Mouse (Mus musculus): ENCODE measurements around the gene Pax7. TPM values are rescaled to one million over a fixed set of nuclear protein-coding genes. Genes with fewer than 3 reads are reported as not detected.

The Pax7 gene
- polyA plus RNA-seq, 1 experiment from 2014 or later = not detected

DNA sequence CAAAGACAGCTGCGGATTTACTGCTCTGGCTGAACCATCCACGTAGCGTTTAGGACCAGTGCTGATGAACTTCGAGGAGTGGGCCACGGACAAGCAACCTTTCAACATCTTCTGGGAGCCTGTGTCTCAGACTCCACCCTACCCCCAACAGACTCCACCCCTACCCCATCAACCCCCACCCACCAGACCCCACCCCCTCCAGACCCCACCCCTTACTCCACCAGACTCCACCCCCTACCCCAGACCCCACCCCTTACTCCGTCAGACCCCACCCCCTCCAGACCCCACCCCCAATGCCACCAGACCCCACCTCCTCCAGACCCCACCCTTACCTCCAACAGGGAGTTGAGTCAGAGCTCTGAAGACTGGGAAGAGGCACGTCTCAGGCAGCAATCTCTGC, 10.1 kb upstream of the Pax7 start:
- H3K27me3 ChIP-seq (replicated peaks; ENCODE audit: insufficient read depth, low read length) = peaks cover 21% of the 10 kb centered on the region
- no peak for TF ChIP-seq EP300 (IDR thresholded peaks at IDR 0.05)
- no peak for TF ChIP-seq CTCF (IDR thresholded peaks at IDR 0.05)
- no peak for DNase-seq (ENCODE audit: low spot score)

DNA sequence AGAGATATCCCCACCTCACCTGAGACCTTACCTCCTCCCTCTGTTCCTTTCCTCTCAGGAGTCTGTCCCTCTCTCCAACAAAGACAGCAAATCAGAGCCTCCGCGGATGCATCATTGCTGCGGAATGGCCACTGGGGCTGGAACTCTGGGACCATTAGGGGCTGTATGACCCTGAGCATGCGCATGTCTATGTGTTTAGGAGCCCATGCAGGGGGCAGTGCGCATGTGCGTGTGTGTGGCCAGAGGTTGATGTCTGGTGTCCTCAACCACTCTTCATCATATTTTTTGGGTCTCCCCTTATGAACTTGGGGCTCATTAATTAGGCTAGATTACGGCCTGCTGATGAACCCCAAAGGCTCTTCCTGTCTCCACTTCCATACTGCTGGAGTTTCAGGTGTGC, 9.6 kb upstream of the Pax7 start:
- TF ChIP-seq EP300 (IDR thresholded peaks at IDR 0.05) = no peak
- TF ChIP-seq CTCF (IDR thresholded peaks at IDR 0.05) = no peak
- WGBS = 73% methylated on average over 7 of the region's 7 CpGs
- Histone ChIP-seq H3K4me2 (replicated peaks; ENCODE audit: low read depth, low read length) (no peak overlapping the region), H3K27ac (ENCODE audit: low read length) (no peak overlapping the region), H3K27me3 (replicated peaks; ENCODE audit: insufficient read depth, low read length) (peaks cover 26% of the 10 kb centered on the region), H3K9ac (replicated peaks; ENCODE audit: low read depth) (no peak overlapping the region), H3K9me3 (ENCODE audit: low read length) (no peaks in the 10 kb centered on the region), H3K4me3 (ENCODE audit: low read depth, low read length) (no peak overlapping the region), H3K4me1 (ENCODE audit: insufficient read depth, low read depth, low read length) (no peaks in the 10 kb centered on the region), H3K36me3 (ENCODE audit: insufficient read depth, low read length) (no peaks in the 10 kb centered on the region)
- ATAC-seq = no peak
- DNase-seq (ENCODE audit: low spot score) = no peak

More for the DNA sequence above, 10.1 kb upstream of the Pax7 start:
- Histone ChIP-seq H3K9me3 (ENCODE audit: low read length) (no peaks in the 10 kb centered on the region), H3K4me3 (ENCODE audit: low read depth, low read length) (no peak overlapping the region), H3K4me2 (replicated peaks; ENCODE audit: low read depth, low read length) (no peak overlapping the region), H3K27ac (ENCODE audit: low read length) (no peak overlapping the region), H3K9ac (replicated peaks; ENCODE audit: low read depth) (no peak overlapping the region), H3K36me3 (ENCODE audit: insufficient read depth, low read length) (no peaks in the 10 kb centered on the region), H3K4me1 (ENCODE audit: insufficient read depth, low read depth, low read length) (no peaks in the 10 kb centered on the region)
- 8% methylated on average over 7 of the region's 7 CpGs for WGBS
- no peak for ATAC-seq

DNA sequence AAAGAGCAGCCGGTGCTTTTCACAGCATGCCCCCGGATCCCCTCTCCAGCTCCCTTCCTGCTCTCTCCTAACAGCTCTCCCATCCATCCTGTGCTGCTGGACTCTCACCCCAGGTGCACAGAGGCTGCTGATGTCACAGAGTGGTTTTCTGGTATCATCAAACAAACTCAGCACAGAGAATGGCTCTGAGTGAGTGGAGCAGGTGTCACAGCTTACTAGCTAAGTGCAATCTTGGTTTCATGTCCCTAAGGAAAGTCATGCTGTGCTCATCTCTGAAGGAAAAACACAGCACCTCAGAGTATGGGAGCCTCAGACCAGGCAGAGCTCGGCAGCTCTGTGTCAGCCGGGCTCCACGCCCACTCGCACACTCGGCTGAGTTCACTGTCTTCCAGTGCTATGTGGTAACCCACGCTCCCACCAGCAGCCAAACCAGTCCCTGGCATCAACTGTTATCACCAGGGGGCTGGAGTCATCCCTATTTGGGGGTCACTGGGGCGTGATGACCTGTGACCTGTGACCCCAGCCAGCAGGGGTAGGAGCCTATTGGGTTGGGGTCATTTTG, 7.7 kb upstream of the Pax7 start:
- no peak for TF ChIP-seq EP300 (IDR thresholded peaks at IDR 0.05)
- TF ChIP-seq CTCF (IDR thresholded peaks at IDR 0.05) = no peak
- H3K4me1 ChIP-seq (ENCODE audit: insufficient read depth, low read depth, low read length) = no peaks in the 10 kb centered on the region
- H3K36me3 ChIP-seq (ENCODE audit: insufficient read depth, low read length) = no peaks in the 10 kb centered on the region
- no peak overlapping the region for H3K4me3 ChIP-seq (ENCODE audit: low read depth, low read length)
- no peak for ATAC-seq
- no peak overlapping the region for H3K27ac ChIP-seq (ENCODE audit: low read length)
- H3K9ac ChIP-seq (replicated peaks; ENCODE audit: low read depth) = no peak overlapping the region
- H3K9me3 ChIP-seq (ENCODE audit: low read length) = no peaks in the 10 kb centered on the region
- DNase-seq (ENCODE audit: low spot score) = no peak
- H3K4me2 ChIP-seq (replicated peaks; ENCODE audit: low read depth, low read length) = no peak overlapping the region
- 50% methylated on average over 9 of the region's 9 CpGs for WGBS
- peaks cover 42% of the 10 kb centered on the region for H3K27me3 ChIP-seq (replicated peaks; ENCODE audit: insufficient read depth, low read length)

DNA sequence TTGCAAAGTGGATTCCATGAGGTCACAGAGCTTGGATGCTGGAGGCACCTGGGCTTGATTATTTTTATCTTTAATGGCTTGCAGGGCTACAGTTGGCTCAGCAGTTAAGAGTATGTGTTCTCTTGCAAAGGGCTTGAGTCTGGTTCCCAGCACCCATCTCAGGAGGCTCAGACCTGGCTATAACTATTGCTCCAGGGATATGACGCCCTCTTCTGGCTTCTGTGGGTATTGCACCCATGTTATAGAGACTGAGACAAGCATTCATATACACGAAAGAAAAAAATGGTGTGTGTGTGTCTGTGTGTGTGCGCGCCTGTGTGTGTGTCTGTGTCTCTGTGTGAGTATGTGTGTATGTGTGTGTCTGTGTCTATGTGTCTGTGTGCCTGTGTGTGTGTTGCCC, 7.1 kb upstream of the Pax7 start:
- H3K4me1 ChIP-seq (ENCODE audit: insufficient read depth, low read depth, low read length) = no peaks in the 10 kb centered on the region
- DNase-seq (ENCODE audit: low spot score) = no peak
- H3K4me3 ChIP-seq (ENCODE audit: low read depth, low read length) = no peak overlapping the region
- no peaks in the 10 kb centered on the region for H3K36me3 ChIP-seq (ENCODE audit: insufficient read depth, low read length)
- no peak overlapping the region for H3K27ac ChIP-seq (ENCODE audit: low read length)
- no peak for ATAC-seq
- H3K4me2 ChIP-seq (replicated peaks; ENCODE audit: low read depth, low read length) = no peak overlapping the region
- no peak for TF ChIP-seq CTCF (IDR thresholded peaks at IDR 0.05)
- no peak for TF ChIP-seq EP300 (IDR thresholded peaks at IDR 0.05)
- 71% methylated on average over 4 of the region's 4 CpGs for WGBS
- H3K9ac ChIP-seq (replicated peaks; ENCODE audit: low read depth) = no peak overlapping the region
- H3K9me3 ChIP-seq (ENCODE audit: low read length) = no peaks in the 10 kb centered on the region
- H3K27me3 ChIP-seq (replicated peaks; ENCODE audit: insufficient read depth, low read length) = peaks cover 47% of the 10 kb centered on the region

DNA sequence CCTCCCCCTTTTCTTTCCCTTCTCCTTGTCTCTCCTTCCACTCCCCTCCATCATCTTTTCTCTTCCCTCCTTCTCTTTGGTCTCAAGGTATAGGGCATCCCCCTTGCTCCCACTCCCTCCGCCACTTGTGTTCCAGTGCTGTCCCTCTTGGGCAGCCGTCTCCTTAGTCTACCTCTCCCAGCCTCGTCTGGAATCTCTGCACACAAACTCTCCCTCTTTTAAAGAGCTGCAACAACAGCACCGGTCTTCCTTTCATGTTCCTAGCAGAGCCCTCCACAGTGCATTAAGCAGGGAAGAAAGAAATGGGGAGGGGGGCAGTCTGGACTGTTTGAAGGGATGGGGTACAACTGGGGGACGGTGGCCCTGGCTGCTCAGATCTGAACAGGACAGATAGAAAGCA, 3.4 kb upstream of the Pax7 start:
- H3K9ac ChIP-seq (replicated peaks; ENCODE audit: low read depth) = no peak overlapping the region
- ATAC-seq = no peak
- no peaks in the 10 kb centered on the region for H3K36me3 ChIP-seq (ENCODE audit: insufficient read depth, low read length)
- 2% methylated on average over 5 of the region's 5 CpGs for WGBS
- no peak overlapping the region for H3K4me3 ChIP-seq (ENCODE audit: low read depth, low read length)
- no peak for DNase-seq (ENCODE audit: low spot score)
- H3K27ac ChIP-seq (ENCODE audit: low read length) = no peak overlapping the region
- no peak for TF ChIP-seq EP300 (IDR thresholded peaks at IDR 0.05)
- TF ChIP-seq CTCF (IDR thresholded peaks at IDR 0.05) = no peak
- no peaks in the 10 kb centered on the region for H3K9me3 ChIP-seq (ENCODE audit: low read length)
- H3K4me2 ChIP-seq (replicated peaks; ENCODE audit: low read depth, low read length) = no peak overlapping the region
- peaks cover 80% of the 10 kb centered on the region for H3K27me3 ChIP-seq (replicated peaks; ENCODE audit: insufficient read depth, low read length)
- no peaks in the 10 kb centered on the region for H3K4me1 ChIP-seq (ENCODE audit: insufficient read depth, low read depth, low read length)

DNA sequence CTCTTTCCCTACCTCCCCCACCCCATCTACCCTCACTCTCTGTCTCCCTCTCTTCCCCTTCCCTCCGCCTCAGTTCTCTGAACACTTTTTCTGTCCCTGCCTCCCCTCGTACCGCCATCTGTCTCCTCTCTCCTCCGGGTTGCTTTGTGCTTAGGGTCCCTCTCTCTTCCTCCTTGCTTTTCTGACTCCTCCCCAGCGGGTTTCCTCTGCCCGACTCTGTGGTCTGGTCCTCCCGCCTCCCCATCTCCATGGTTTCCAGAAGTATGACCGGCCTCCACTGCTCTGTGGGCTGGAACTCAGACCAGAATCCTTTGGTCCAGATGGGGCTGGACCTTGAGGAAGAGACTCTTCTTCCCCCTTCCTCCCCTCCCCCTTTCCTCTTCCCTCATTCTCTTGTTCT, 2.9 kb upstream of the Pax7 start:
- DNase-seq (ENCODE audit: low spot score) = no peak
- Histone ChIP-seq H3K27ac (ENCODE audit: low read length) (no peak overlapping the region), H3K9me3 (ENCODE audit: low read length) (no peaks in the 10 kb centered on the region), H3K27me3 (replicated peaks; ENCODE audit: insufficient read depth, low read length) (peaks cover 85% of the 10 kb centered on the region), H3K4me2 (replicated peaks; ENCODE audit: low read depth, low read length) (no peak overlapping the region), H3K4me3 (ENCODE audit: low read depth, low read length) (no peak overlapping the region), H3K36me3 (ENCODE audit: insufficient read depth, low read length) (no peaks in the 10 kb centered on the region), H3K4me1 (ENCODE audit: insufficient read depth, low read depth, low read length) (no peaks in the 10 kb centered on the region), H3K9ac (replicated peaks; ENCODE audit: low read depth) (no peak overlapping the region)
- WGBS = 1% methylated on average over 8 of the region's 8 CpGs
- ATAC-seq = no peak
- TF ChIP-seq CTCF (IDR thresholded peaks at IDR 0.05) (no peak), EP300 (IDR thresholded peaks at IDR 0.05) (no peak)

Measured in lung, postnatal 0 days (tissue).